Mouse (Mus musculus) cerebellum, postnatal 4 days (tissue): ENCODE measurements at regions not wholly inside any gene's neighbourhood (a gene's known extent, or its start where the extent isn't known, plus 50 kb on each side); places are given as distances from the start of the nearest gene placed in this dataset.

Source experiments
- DNase-seq, 2 experiments: peaks; one replicate each; pipeline ENCODE4 v3.0.0; 2022; ENCODE audit warnings: low spot score in 2 of 2, mixed read lengths in 1 of 2

DNA sequence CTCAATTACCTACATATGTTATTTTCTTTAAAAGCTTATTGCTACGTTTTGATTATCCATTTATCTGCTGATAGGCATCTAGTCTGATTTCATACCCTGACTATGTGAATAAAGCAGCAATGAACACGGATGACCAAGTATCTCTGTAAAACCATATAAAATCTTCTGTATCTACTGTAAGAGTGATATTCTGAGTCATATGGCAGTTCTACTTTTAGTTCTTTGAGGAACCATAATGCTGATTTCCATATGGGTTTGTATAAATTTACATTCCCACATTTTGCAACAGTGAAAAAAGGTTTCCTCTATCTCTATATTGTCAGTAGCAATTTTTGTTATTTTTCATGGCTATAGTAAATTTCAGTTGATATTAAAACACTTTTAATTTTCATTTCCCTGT lies 280.6 kb downstream of the Fsip2 start:
- DNase-seq, result no peak

GRCm38 (mm10) chr2:83226198-83226597 lies 282.8 kb downstream of the Fsip2 start:
- no peak for DNase-seq

DNA sequence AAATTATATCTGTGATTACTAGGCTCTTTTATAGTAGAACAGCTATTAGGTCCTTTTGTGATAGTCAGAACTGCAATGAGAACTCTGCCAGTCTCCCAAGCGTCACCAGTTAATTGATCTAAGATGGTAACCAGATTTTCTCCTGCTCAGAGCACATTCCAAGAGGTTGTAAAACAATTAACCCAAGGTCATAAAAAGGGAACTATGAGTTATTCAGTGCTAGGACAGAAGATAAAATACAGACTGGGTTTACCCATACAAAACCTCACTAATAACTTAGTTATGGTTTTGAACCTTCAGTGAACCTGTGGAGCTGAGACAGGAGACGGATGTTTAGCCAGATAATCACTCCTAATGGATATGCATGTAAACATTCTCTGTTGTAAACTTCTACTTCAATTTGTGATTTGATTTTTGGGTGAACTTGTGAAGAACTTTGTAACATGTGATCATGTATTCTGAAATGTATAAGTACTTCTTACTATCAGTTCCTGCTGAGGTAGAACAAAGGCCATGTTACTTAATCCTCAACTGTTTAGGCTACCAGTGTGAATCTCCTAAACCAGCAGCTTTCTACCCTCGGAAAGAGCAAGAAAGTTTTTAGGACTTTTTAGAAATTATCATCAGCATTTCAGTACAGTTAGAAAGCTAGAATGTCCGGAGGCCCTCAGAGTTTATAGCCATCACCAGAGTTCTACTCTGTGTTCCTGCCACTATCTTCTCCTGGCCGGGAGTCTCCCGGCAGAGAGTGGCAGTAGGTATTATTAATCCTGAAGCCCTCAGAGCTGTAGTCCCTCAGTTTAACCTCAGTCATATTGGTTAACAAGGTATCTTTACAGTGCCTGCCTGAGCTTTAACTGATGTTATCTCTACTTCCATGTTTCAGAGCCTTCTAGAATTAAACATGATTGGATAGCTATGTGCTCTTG lies 308.0 kb downstream of the Fsip2 start:
- DNase-seq, result no peak

DNA sequence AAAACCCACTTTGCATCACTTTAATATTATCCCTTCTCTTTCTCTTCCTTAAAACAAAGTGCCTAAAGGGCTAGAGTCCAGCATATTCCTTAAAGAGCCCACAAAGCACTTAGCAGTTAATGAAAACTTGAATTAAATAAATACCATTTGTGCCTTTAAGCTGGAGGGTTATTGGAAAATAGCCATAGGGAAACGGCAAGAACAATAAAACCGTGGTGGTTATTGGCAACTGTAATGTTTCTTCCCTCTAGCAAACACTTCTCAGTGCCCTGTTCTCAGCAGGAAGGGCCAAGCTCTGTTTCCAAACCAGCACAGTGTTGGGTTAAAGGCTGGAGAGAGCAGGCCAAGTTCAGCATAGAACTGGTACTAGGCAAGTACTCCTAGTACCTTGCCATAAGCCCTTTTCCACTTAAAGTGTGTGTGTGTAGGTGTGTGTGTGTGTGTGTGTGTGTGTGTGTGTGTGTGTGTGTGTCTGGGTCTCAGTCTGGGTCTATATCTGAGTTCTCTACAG lies 313.4 kb downstream of the Fsip2 start:
- DNase-seq, result no peak

DNA sequence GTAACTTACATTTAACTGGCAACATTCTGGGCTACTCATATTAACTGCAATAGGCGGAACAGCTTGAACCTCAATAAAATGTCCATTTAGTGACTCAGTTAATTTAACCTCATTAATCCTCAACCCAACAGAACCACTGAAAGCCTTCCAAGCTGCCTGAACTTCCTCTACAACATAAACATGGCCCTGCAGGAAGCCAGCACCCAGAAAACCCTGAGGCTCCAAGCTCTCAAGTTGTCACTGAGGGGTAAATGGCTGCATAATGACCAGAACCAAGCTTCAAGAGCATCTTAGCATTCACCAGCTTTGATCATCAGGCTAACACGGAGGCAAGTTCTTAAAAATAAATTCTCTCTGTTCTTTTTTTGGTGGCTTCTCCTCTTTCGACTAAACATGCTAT lies 315.2 kb downstream of the Fsip2 start:
- no peak for DNase-seq

GRCm38 (mm10) chr2:83303515-83303914 lies 340.7 kb upstream of the Zc3h15 start:
- peak in 1 of 2 experiments; percentile 15 for DNase-seq

GRCm38 (mm10) chr2:83332056-83332769 lies 312.0 kb upstream of the Zc3h15 start:
- no peak for DNase-seq

GRCm38 (mm10) chr2:83332770-83333157 lies 311.5 kb upstream of the Zc3h15 start:
- DNase-seq, result no peak

DNA sequence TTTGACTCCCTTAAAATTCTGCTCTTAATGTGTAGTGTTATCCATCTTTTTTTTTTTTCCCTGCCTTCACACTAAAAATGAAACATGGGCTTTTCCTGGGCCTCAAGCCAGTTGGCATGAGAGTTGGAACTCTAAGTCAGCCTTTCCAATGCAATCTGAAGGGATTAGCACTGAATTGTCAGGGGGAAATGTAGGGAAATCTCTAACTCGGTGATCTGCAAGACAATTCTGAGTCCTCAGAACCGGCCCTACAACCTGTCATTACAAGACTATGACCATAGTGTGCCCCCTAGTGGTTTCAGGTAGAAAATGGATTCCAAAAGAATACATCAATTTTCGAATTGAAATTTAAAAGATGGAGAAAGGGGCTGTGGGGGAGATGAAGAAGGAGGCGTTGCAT lies 306.9 kb upstream of the Zc3h15 start:
- peak in 1 of 2 experiments; percentile 27 for DNase-seq

GRCm38 (mm10) chr2:83340168-83340567 lies 304.1 kb upstream of the Zc3h15 start:
- no peak for DNase-seq
